Mouse (Mus musculus) left cerebral cortex, adult 2 months (tissue): ENCODE data around the gene Foxp1. TPM values are rescaled to one million over a fixed set of nuclear protein-coding genes. Genes with fewer than 3 reads are reported as not detected.

Experiments used
- DNase-seq, 2 experiments: peaks; one replicate each; pipeline ENCODE4 v3.0.0; 2021 to 2022; ENCODE audit warnings: low spot score in 2 of 2, mixed read lengths in 1 of 2; ENCODE audit errors: extremely low spot score in 1 of 2
- H3K27ac ChIP-seq: fragments of 200-600 bp; 2 replicates; pipeline ENCODE4 v1.8.1; 2022
- H3K4me3 ChIP-seq: fragments of 200-600 bp; 2 replicates; pipeline ENCODE4 v1.8.1; 2022
- CTCF ChIP-seq: fragments of 200-600 bp; IDR thresholded peaks from 2 replicates; pipeline ENCODE4 v1.8.1; 2022; ENCODE audit warnings: antibody characterized with exemption, mild to moderate bottlenecking, moderate library complexity
- intact Hi-C: fragments of 180-260 bp; cut with DNase I; formaldehyde crosslinking; loops from one replicate; pipeline ENCODE4 v1.15.1; 2025
- total RNA-seq, 2 experiments: library from RNA; stranded (reverse); gene quantifications; 2 replicates each; pipeline ENCODE4 v1.2.3; 2021

Gene Foxp1
- total RNA-seq, 2 experiments from 2014 or later = 133 to 139 TPM

DNA sequence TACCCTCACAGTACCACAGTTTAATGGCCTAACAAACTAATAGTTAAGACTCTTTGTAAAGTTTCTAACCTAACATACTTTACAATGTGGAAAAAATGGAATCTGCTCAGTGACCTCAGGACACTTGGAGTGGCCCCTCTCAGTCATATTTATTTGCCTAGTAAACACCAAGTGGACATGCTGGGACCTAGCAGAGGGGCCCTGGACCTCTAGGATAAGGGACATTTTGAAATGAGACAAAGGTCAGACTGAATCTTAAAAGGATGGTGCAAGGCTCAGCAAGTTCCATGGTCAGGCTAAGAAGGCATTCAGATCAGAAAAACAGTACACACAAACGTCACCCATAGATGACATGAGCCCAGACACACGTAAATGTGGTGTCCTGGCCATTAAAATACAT lies 483.5 kb downstream of the Foxp1 start:
- Histone ChIP-seq H3K4me3 (no peak overlapping the region), H3K27ac (no peak overlapping the region)
- intact Hi-C loops = no loop called here
- DNase-seq = no peak
- TF ChIP-seq CTCF = no peak

DNA sequence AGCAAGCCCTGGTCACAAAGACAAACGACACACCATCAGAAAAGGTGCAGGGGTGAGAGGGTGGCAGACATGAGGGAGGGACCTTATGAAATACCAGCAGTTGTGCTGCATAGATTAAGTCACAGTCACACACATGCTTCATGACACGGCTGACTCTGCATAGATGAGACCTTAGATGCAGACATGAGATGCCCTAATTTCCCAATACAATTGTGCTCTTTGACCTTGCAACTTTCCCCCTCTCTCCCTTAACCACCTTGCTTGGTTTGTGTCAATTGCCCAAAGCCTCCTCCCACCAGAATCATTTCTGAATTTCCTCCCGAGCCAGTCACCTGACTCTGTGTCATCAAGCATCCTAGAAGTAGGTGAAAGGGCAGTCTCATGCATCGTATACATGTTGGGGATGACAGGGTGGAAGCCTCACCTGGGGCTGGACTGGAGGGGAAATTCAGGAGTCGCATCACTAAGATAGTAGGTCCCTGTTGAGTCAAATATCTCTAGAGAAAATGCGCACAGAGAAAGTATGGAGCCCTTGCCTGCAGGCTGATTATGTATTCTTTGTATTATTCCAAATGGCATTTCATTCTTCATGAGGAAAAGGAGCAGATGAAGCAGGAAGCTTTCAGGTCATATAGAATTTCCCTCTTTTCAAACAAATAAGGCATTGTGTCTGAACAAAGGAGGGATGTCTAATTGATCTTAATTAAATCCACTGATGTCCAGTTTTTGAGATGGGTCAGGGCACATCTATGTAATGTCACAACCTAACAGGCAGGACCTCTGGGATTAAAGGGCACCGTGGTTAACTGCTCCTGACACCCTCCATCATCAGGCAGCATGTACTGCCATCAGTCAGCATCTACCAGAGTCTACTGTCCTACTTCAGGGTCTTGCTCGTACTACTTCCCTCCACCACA lies 486.8 kb downstream of the Foxp1 start:
- Histone ChIP-seq H3K4me3 (no peak overlapping the region), H3K27ac (no peak overlapping the region)
- no peak for TF ChIP-seq CTCF
- DNase-seq = no peak
- intact Hi-C loops = no loop called here

DNA sequence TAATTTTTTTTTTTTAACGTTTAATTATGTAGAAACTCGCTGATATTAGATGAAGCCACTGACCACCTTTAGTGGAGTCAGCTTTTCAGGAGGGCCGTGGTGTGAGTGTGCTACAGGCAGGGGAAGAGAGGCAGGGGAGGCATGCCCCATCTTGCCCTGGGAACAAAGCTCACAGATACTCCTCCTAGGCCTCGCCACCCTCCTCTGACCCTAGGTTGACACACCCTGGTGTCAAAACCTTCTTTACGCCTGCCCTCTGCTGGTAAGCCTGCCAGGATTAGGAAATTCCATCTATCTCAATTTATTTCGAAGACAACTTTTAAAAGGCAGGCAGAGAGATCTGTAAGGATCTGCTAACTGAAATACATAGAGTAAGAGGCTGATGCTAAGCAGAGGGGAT lies 489.5 kb downstream of the Foxp1 start:
- intact Hi-C loops = no loop called here
- no peak for DNase-seq
- Histone ChIP-seq H3K4me3 (no peak overlapping the region), H3K27ac (no peak overlapping the region)
- peak; percentile 27 for TF ChIP-seq CTCF

DNA sequence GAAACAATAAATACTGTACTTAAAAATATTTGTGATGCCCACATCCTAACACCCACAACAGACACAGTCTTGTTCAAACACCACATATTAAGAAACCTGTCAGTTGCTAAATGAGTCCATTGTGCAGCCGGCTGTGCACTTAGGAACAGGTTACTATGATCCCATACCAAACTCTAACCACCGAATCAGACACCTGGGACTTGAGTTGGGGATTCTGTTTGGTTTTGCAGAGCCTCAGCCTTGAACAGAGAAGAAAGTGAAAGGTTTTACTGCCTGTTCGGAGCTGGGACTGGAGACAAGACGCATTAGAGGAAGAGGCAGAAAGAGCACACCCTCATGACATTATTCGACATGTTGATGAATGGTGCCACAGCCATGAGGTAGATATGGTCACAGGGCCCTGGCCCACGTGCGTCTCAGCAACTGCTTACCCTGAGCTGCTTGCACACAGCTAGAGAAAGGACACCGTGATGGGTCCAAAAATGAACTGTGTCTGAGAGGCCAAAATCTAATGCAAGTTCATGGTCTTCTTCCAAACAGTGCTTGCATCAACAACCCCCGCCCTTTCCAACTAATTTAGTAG lies 491.1 kb downstream of the Foxp1 start:
- intact Hi-C loops = no loop called here
- no peak for DNase-seq
- no peak overlapping the region for H3K27ac ChIP-seq
- no peak overlapping the region for H3K4me3 ChIP-seq
- no peak for TF ChIP-seq CTCF

DNA sequence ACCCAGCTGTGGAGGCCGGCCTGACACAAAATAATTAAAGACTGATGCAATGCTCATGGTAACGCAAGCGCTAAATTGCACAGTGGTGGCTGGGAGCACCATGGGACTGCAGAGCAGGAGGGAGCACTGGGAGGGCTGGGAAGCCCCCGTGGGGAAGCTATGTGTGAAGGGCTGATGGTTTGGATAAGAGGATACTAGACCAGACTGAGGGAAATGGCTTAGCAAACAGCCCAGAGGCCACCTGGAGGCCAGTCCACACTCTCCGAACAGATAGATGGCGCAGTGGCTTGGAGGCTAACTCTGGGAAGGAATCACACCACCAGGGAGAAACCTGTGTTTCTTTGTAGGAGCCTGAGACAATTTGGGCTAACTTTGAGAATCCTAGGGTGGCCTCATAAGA lies 492.3 kb downstream of the Foxp1 start:
- TF ChIP-seq CTCF = peak; percentile 14

DNA sequence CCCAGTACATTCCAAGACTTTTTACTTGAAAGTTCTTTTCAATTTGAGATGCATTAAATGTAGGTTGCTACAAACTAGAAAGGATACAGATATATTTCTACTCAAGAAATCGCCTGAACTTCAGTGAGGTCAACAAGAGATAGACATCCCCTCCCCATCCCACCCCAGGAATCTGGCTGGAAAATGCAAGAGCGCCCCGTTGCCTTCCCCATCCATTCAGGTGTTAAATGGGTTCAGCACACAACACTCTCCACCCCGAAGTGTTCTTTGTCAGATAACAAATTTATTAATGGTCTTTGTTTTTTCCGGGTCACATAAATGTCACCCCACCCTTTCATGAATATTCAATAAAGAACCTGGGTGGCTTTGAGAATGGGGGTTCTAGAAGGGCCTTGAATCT lies 493.1 kb downstream of the Foxp1 start:
- no peak for TF ChIP-seq CTCF
- no peak for DNase-seq
- Histone ChIP-seq H3K4me3 (no peak overlapping the region), H3K27ac (no peak overlapping the region)
- intact Hi-C loops = loop anchor here (5.0 to 10.0 kb wide), 4 partner anchors 238 to 925 kb away; partner anchors contain the start of gene Foxp1

More for the DNA sequence above, 492.3 kb downstream of the Foxp1 start:
- H3K4me3 ChIP-seq = no peak overlapping the region
- intact Hi-C loops = no loop called here
- H3K27ac ChIP-seq = no peak overlapping the region
- DNase-seq = no peak

DNA sequence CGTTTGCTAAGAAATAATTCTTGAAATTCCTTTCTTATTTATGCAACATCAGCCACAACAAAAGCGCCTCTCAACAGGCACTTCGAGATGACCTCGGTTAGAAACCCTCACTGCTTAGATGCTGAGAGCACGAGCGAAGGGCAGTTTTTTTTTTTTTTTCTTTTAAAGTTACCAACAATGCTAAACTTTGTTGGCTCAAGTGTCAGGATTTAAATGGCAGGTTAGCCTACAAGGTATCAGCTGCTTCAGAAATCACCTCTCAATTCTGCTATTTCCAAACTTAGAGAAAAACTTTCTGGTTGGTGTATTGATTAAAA lies 493.6 kb downstream of the Foxp1 start:
- intact Hi-C loops = loop anchor here (5.0 to 10.0 kb wide), 4 partner anchors 238 to 924 kb away; partner anchors contain the start of gene Foxp1
- peak overlapping the region; percentile 76 for H3K4me3 ChIP-seq
- no peak for DNase-seq
- TF ChIP-seq CTCF = no peak
- H3K27ac ChIP-seq = no peak overlapping the region; the same call in 1 of the 2 replicates

DNA sequence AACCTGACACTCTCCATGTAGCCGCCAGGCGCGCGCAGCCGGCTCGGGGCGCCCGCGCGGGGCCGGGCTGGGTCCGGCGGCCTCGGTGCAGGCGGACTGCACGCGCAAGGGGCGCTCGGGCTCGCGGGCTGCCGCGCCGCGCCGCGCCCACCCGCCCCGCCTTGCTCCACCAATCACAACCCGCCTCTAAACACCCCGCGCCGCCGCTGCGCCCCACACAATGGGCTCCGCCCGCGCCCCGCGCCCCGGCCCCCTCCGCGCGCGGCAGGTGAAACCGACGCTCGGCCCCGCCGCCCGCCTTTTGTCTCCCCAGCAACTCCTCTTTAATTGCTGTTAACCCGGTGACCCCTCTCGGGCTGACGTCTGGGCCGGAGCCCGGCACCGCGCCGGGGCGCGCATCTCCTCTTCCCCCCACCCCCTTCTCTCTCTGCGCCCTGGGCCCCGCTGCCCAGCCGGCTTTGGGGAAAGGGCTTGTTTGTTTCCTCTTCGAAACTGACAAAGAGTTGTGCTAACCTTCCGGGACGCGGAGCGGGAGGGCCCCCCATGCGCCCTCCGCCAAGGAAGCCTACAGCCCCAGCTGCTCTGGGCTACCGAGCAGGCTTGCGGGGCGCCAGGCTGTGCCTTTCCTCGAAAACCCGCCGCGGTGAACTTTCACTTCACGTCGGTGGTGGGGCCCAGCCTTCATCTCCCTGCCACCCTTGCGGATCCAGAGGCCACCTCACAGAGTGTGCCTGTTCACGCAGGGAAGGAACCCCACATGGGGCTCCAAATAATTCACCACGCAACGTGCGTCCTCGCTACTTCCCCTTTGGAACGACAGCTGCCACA lies 494.1 kb downstream of the Foxp1 start:
- intact Hi-C loops = loop anchor here (5.0 to 10.0 kb wide), 4 partner anchors 239 to 924 kb away; partner anchors contain the start of gene Foxp1
- peak; percentile 57 to 62 for DNase-seq

DNA sequence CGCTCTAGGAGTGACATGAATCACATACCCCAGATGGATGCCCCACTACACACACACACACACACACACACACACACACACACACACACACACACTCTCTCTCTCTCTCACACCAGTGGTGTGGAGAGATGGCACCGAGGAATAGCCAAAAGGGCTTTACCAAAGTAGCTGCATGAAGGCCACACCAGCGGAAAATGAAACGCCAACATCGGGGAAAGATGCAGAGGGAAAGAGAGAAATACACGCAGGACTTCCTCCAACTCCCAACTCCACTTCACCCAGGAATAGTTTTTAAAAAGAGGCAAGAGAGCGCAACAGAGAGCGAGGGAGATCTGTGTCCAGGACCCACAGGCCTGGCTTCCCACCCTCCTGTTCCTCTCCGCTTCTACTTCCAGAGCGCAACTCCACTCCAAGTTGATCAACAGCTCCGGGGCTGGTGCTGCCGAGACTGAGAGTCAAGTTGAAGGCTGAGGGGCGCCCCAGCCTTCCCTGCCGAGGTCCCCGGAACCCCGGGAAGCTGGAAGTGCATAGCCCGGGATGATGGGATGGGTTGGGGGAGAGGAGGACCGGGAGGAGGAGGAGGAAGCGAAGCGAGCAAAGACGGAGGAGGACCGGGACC lies 494.9 kb downstream of the Foxp1 start:
- peak in 1 of 2 experiments; percentile 23 for DNase-seq

More for the DNA sequence above, 494.1 kb downstream of the Foxp1 start:
- no peak; the same call in 1 of the 2 replicates for TF ChIP-seq CTCF
- H3K4me3 ChIP-seq = peak overlapping the region; percentile 76
- peak overlapping the region; percentile 89 for H3K27ac ChIP-seq

DNA sequence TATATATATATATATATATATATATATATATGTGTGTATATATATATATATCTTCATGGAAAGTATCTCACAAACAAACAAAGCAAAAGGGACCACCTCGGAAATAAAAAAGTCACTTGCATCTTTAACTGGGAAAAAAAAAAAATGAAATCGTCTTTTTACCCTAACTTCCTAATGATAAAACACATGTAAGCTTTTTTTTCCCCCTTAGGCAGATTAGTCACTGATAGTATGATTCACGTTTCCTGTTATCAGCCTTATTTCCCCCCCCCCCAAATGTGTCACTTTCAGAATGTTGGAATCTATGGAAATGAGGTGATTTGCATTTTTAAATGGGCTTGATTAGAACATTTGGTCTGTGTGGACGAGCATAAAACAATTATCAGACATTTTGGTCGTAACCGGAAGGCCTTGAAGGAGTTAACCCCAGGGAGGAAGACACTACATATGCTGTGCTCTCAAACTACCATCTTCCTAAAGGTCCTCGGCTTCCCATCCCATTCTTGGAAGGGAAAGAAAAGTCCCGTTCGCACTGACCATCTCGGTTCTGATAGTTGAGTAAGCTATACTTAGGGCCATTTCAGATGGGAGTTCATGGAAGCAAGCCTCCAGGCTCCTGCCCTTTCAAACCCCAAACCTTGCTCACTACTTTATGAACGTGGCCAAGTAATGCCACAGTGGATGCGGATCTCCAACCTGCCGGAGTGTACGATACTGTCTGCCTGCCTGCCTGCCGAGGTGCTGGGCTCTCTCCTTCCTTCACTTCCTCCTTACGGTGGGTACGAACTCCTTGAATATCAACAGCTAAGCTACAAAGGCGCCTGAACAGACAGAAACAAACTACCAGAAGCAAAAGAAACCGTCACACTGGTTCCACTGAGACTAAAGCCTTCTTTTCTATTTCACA lies 495.6 kb downstream of the Foxp1 start:
- DNase-seq = no peak
- TF ChIP-seq CTCF = no peak
- Histone ChIP-seq H3K4me3 (peak overlapping the region; percentile 50), H3K27ac (peak overlapping the region; percentile 75)
- intact Hi-C loops = loop anchor here (5.0 to 10.0 kb wide), 4 partner anchors 240 to 922 kb away; partner anchors contain the start of gene Foxp1

More for the DNA sequence above, 494.9 kb downstream of the Foxp1 start:
- peak overlapping the region; percentile 85 for H3K27ac ChIP-seq
- intact Hi-C loops = loop anchor here (5.0 to 10.0 kb wide), 4 partner anchors 240 to 923 kb away; partner anchors contain the start of gene Foxp1
- H3K4me3 ChIP-seq = peak overlapping the region; percentile 76
- no peak; the same call in 1 of the 2 replicates for TF ChIP-seq CTCF
